Mouse (Mus musculus): ENCODE results near the gene Tbpl2.

DNA sequence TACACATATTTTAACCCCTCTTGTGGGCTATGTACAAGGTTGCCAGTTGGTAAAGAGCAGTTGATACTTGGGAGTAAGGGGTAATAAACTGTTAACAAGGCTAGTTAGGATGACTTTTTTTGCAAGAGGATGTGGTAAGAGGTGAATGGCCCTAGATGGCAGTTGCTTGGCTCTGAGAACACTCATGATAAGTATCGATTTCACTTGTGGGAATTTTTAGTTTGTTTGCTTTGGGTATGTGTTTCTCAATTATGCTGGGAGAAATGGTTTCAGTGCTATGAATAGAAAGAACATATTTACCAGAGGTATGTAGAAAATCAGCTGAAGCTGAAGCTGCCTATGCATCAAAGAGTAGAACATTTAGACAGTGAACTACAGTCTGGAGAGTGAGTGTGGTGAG lies 53.5 kb downstream of the Tbpl2 start:
- no peak for TF ChIP-seq CTCF (IDR thresholded peaks at IDR 0.05; ENCODE audit: low read depth, low read length)
- no peak for TF ChIP-seq POLR2A (IDR thresholded peaks at IDR 0.05; ENCODE audit: extremely low read depth, insufficient read depth, low read length)
